Mouse (Mus musculus) cerebellum, adult 9-11 months (tissue): ENCODE measurements around the gene Ewsr1.

Experiments used
- DNase-seq: peaks from one replicate; pipeline ENCODE4 v3.0.0; 2022

Ewsr1 gene

GRCm38 (mm10) chr11:5057064-5057463, 42.0 kb downstream of the Ewsr1 start:
- DNase-seq: peak; percentile 30

GRCm38 (mm10) chr11:5055945-5056938, 42.8 kb downstream of the Ewsr1 start:
- peak; percentile 12 for DNase-seq

GRCm38 (mm10) chr11:5054874-5055273, 44.2 kb downstream of the Ewsr1 start:
- DNase-seq: no peak

- no peak for DNase-seq
Observed at GRCm38 (mm10) chr11:5054151-5054550, 44.9 kb downstream of the Ewsr1 start.

- no peak for DNase-seq
Observed at GRCm38 (mm10) chr11:5052200-5052854, 46.7 kb downstream of the Ewsr1 start.

GRCm38 (mm10) chr11:5051629-5052028, 47.4 kb downstream of the Ewsr1 start:
- DNase-seq: no peak

- DNase-seq: no peak
Observed at GRCm38 (mm10) chr11:5046321-5046926, 52.6 kb downstream of the Ewsr1 start.

- DNase-seq: peak; percentile 69
Observed at GRCm38 (mm10) chr11:5042645-5043381, 56.3 kb downstream of the Ewsr1 start.

- DNase-seq: no peak
Observed at GRCm38 (mm10) chr11:5041144-5041780, 57.8 kb downstream of the Ewsr1 start.

- DNase-seq: no peak
Observed at GRCm38 (mm10) chr11:5040585-5040984, 58.5 kb downstream of the Ewsr1 start.

- DNase-seq: peak; percentile 87
Observed at GRCm38 (mm10) chr11:5037146-5037854, 61.8 kb downstream of the Ewsr1 start.

GRCm38 (mm10) chr11:5035421-5035820, 63.6 kb downstream of the Ewsr1 start:
- DNase-seq: no peak

- DNase-seq: peak; percentile 82
Observed at GRCm38 (mm10) chr11:5033136-5033535, 65.9 kb downstream of the Ewsr1 start.

- no peak for DNase-seq
Observed at GRCm38 (mm10) chr11:5032706-5033105, 66.4 kb downstream of the Ewsr1 start.

GRCm38 (mm10) chr11:5028228-5028627, 70.8 kb downstream of the Ewsr1 start:
- no peak for DNase-seq

- DNase-seq: no peak
Observed at GRCm38 (mm10) chr11:5025108-5025507, 74.0 kb downstream of the Ewsr1 start.
